Mouse (Mus musculus) small intestine, adult 2 months (tissue): Measurements from ENCODE around the gene 1700069L16Rik. TPM values are rescaled to one million over a fixed set of nuclear protein-coding genes. Genes with fewer than 3 reads are reported as not detected.

Source experiments
- H3K27ac ChIP-seq: fragments of 200-500 bp; 2 replicates; pipeline ENCODE4 v1.5.1; 2012; ENCODE audit warnings: low read depth, low read length, control low read depth, inconsistent platforms; ENCODE audit not compliant: insufficient read depth
- H3K27me3 ChIP-seq: fragments of 200-500 bp; 2 replicates; pipeline ENCODE4 v1.6.1; 2012; ENCODE audit warnings: mild to moderate bottlenecking, moderate library complexity, low read length, inconsistent platforms; ENCODE audit not compliant: control insufficient read depth, insufficient read depth
- H3K36me3 ChIP-seq: fragments of 200-500 bp; 2 replicates; pipeline ENCODE4 v1.6.1; 2012; ENCODE audit warnings: mild to moderate bottlenecking, low read length, control low read depth, inconsistent platforms; ENCODE audit not compliant: control insufficient read depth, insufficient read depth
- H3K4me1 ChIP-seq: fragments of 200-500 bp; 2 replicates; pipeline ENCODE4 v1.6.1; 2012; ENCODE audit warnings: low read length, inconsistent platforms, mixed read lengths; ENCODE audit not compliant: control insufficient read depth, insufficient read depth, insufficient read length
- H3K4me3 ChIP-seq: fragments of 200-500 bp; 2 replicates; pipeline ENCODE4 v1.5.1; 2012; ENCODE audit warnings: low read depth, mild to moderate bottlenecking, control low read depth, inconsistent platforms, low read length, moderate library complexity
- CTCF ChIP-seq: fragments of 200-500 bp; IDR thresholded peaks from 2 replicates; pipeline ENCODE4 v1.5.1; 2012; ENCODE audit warnings: low read depth, mild to moderate bottlenecking, control low read depth, inconsistent platforms, low read length, moderate library complexity, mixed read lengths; ENCODE audit not compliant: insufficient replicate concordance, insufficient read length; ENCODE audit errors: extremely low read depth
- POLR2A ChIP-seq: fragments of 200-500 bp; IDR thresholded peaks from 2 replicates; pipeline ENCODE4 v1.6.1; 2012; ENCODE audit warnings: low read depth, mild to moderate bottlenecking, control low read depth, inconsistent platforms, low read length, moderate library complexity
- WGBS: fragments of 180-500 bp; shearing (Covaris S2); methylation state at CpG from one replicate; pipeline ENCODE4 v1.1.7; 2018; 5-methylcytosine and 5-hydroxymethylcytosine counted together
- polyA plus RNA-seq: library from polyadenylated mRNA; depleted of rRNA; stranded (reverse); fragments of >200 nt; gene quantifications from 2 replicates; pipeline ENCODE4 v1.2.3, GENCODE M21; 2012

1700069L16Rik gene
- polyA plus RNA-seq, 1 experiment, result not detected

GRCm38 (mm10) chr5:113654821-113655220, 69.8 kb downstream of the 1700069L16Rik start:
- WGBS, result 86% methylated on average over 12 of the region's 12 CpGs
- TF ChIP-seq POLR2A (no peak), CTCF (no peak)
- Histone ChIP-seq H3K27me3 (no peaks in the 10 kb centered on the region), H3K4me3 (no peak overlapping the region), H3K27ac (no peak overlapping the region), H3K4me1 (no peaks in the 10 kb centered on the region), H3K36me3 (no peaks in the 10 kb centered on the region)

DNA sequence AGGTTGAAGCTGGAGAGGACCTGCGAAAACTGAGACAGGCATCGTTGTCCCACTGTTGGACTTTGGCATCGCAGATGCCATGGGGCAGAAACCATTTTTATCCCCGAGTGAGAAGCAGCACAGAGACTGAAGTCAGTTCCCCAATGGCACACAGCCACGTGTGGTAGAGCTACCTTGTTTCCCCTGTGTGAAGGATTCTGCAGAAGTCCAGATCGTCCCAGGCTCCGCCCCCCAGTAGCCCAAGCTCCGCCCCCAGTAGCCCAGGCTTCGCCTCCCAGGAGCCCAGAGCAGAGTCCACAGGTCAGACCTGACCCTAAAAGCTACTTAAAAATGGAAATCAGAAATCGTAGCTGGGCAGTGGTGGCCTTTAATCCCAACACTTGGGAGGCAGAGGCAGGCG, 70.4 kb downstream of the 1700069L16Rik start:
- Histone ChIP-seq H3K27ac (no peak overlapping the region), H3K4me3 (no peak overlapping the region), H3K4me1 (no peaks in the 10 kb centered on the region), H3K36me3 (no peaks in the 10 kb centered on the region), H3K27me3 (no peaks in the 10 kb centered on the region)
- TF ChIP-seq POLR2A (no peak), CTCF (no peak)
- 68% methylated on average over 11 of the region's 11 CpGs for WGBS

DNA sequence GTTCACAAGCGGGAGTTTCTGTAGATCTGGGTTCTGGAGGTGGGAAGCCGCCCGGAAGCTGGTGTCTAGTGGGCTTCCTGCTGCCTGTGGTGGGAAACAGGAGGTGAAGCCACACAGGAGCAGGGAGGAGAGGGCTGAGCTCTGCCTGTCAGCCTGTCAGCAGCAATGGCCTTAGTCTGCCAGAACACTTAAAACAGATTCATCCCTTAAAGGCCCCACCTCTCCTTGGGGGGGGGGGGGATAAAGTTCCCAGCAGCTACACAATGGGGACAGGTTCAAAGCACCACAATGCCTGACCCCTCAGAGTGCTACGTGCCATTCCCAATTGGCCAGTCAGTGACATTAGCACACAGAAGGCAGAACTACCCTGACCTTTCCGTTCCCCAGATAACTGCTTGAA, 72.4 kb downstream of the 1700069L16Rik start:
- no peaks in the 10 kb centered on the region for H3K27me3 ChIP-seq

GRCm38 (mm10) chr5:113650035-113650865, 74.3 kb downstream of the 1700069L16Rik start, which contains the start of gene Cmklr1:
Gene Cmklr1, minus strand, starts transcription at chr5:113650426.
- H3K27ac ChIP-seq, result peak within 1 kb of the TSS; percentile 35; the same call in 1 of the 2 replicates
- peak within 1 kb of the TSS; percentile 49 for H3K4me3 ChIP-seq
- no peaks in the 10 kb centered on the region for H3K27me3 ChIP-seq
- no peak for TF ChIP-seq POLR2A
- TF ChIP-seq CTCF, result no peak
- WGBS, result 9% methylated on average over 30 of the region's 30 CpGs
- no peaks in the 10 kb centered on the region for H3K36me3 ChIP-seq
- no peaks in the 10 kb centered on the region for H3K4me1 ChIP-seq

More for the DNA sequence above, 72.4 kb downstream of the 1700069L16Rik start:
- 21% methylated on average over 5 of the region's 5 CpGs for WGBS
- no peaks in the 10 kb centered on the region for H3K4me1 ChIP-seq
- TF ChIP-seq POLR2A (no peak), CTCF (no peak)
- H3K36me3 ChIP-seq, result no peaks in the 10 kb centered on the region
- no peak overlapping the region for H3K27ac ChIP-seq
- H3K4me3 ChIP-seq, result no peak overlapping the region

- Histone ChIP-seq H3K4me1 (no peaks in the 10 kb centered on the region), H3K27me3 (no peaks in the 10 kb centered on the region), H3K27ac (0 out of 2 replicates have a peak overlapping the region, but pooled peaks have one; percentile 4), H3K36me3 (no peaks in the 10 kb centered on the region), H3K4me3 (peak overlapping the region; percentile 4; the same call in 1 of the 2 replicates)
- TF ChIP-seq POLR2A (no peak), CTCF (no peak)
- WGBS, result 68% methylated on average over 5 of the region's 5 CpGs
These were observed 75.8 kb downstream of the 1700069L16Rik start for GRCm38 (mm10) chr5:113648647-113649211.

GRCm38 (mm10) chr5:113647141-113647540, 77.4 kb downstream of the 1700069L16Rik start:
- 0 out of 2 replicates have a peak overlapping the region, but pooled peaks have one; percentile 9 for H3K27ac ChIP-seq
- H3K4me1 ChIP-seq, result no peaks in the 10 kb centered on the region
- 83% methylated on average over 8 of the region's 8 CpGs for WGBS
- no peaks in the 10 kb centered on the region for H3K36me3 ChIP-seq
- H3K27me3 ChIP-seq, result no peaks in the 10 kb centered on the region
- no peak for TF ChIP-seq CTCF
- TF ChIP-seq POLR2A, result no peak
- no peak overlapping the region for H3K4me3 ChIP-seq

DNA sequence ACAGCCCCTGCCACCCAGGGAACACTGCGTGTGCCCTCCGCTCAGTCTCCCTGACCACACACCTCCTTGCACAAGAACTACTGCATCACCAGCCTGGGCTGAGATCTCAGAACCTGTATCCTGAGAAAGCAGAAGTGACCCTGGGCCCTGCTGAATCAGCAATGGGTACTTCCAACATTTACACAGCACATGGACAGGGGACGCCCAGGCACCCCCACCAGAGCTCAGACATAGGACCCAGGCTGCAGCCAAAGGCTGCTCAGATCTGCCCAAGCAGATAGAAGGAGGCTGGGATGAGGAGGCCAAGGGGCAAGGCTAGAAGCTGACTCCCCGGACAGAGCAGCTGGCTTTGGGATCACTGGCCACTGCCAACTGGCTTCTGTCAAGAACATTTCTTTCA, 80.1 kb downstream of the 1700069L16Rik start:
- 75% methylated on average over 4 of the region's 4 CpGs for WGBS
- H3K36me3 ChIP-seq, result no peaks in the 10 kb centered on the region
- H3K27ac ChIP-seq, result no peak overlapping the region
- no peaks in the 10 kb centered on the region for H3K27me3 ChIP-seq
- no peaks in the 10 kb centered on the region for H3K4me1 ChIP-seq
- H3K4me3 ChIP-seq, result no peak overlapping the region
- TF ChIP-seq POLR2A, result no peak
- no peak for TF ChIP-seq CTCF
